Mouse (Mus musculus) thymus, postnatal 10 days (tissue): ENCODE results near the gene Syt8.
A peak's percentile ranks its signal among the peaks of the same experiment; 100 is the strongest.

Experiments
- DNase-seq, 2 experiments: peaks; one replicate each; pipeline ENCODE4 v3.0.0; 2021; ENCODE audit warnings: low spot score in 2 of 2

Syt8 gene

DNA sequence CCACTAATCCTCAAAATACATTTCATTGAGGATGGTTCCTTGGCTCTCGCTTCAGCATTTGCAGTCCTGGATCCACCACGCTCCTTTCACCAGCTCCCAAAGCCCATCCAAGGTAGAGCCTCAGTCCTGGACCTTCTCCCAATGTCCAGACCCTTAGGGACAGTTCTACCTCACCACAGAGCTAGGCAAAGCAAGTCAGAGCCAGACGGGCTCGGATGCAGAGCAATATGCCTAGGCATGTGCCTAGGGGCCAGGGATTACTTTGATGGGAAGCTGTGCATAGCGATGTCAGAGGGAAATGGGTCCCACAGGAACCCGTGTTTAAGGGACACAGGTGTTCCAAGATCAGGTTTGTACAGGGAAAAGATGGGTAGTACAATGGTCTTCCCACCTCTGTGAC is 10.7 kb downstream of the Syt8 start:
- DNase-seq = no peak

GRCm38 (mm10) chr7:142446264-142446663 is 11.6 kb downstream of the Syt8 start:
- no peak for DNase-seq

- DNase-seq = no peak
Measured at GRCm38 (mm10) chr7:142449038-142449617, 14.5 kb downstream of the Syt8 start.

DNA sequence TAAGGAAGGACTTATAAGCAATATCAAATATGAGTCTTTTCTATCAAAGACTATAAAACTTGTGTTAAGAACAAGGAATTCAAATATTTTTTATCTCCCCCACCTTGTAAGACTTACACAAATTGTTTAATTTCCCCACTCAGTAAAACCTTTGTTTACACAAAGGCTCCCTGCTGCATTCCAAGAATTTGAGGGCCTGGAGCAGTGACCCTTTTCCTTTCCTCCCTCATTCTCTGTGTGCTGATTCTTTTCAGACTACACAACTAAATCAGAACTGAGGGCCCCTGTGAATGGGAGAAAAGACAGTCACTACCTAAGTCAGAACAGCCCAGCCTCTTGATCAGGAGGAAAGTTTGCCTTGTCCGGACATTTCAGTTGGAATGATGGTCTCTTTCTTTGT is 20.1 kb downstream of the Syt8 start:
- no peak for DNase-seq

DNA sequence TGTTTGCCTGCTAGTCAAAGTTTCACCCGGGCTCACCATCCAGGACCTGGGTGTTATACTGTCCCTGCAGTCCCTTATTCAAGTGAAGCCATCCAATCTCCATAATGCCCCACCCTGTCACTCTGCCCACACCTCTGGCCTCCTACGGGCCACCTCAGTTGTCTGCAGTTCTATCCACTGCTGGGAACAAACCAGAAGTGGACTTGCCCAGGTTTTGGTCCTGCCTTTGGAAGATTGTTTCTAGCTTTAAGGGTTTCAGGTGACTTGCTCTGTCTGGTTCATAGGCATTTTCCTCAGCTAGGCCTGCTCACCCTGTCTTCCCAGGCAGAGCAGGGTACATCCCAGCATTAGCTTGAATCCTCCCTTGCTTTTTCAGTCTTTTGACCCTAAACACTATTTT is 20.6 kb downstream of the Syt8 start:
- DNase-seq = no peak

DNA sequence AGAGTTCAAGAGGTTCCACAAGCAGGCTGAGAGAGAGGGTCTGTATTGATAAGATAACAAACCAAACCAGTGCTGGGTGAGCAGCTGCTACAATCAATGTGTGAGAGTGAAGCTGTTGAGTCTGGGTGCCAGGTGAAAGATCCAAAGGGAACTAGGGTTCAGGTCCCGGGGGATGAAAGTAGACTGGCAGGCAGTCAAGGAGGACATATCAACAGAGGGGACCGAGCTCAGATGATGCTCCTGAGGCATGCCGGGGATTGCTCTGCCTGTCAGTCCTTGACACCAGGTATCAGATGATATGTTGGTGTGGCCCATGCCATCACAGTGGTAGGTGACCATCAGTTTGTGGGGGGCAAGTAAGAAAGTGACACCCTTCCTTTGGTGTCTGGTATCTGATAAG is 22.2 kb downstream of the Syt8 start:
- DNase-seq = no peak

- peak; percentile 67 to 70 for DNase-seq
Measured at GRCm38 (mm10) chr7:142457227-142457811, 22.7 kb downstream of the Syt8 start.

DNA sequence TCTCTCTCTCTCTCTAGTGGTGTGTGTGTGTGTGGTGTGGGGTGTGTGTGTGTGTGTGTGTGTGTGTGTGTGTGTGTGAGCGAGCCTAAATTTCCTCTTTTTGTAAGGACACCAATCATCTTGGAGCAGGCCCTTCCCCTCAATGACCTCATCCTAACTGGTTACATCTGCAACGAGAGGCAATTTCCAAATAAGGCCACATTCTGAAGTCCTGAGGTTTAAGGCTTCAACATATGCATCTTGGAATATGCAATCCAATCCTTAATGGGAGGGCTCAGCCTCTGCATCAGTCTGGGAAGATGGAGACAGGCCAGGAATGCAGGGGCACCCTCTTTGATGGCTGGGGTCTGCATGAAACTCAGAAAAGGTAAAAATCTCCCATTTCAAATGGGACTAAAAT is 23.4 kb downstream of the Syt8 start:
- DNase-seq = no peak

GRCm38 (mm10) chr7:142458676-142459298 is 24.1 kb downstream of the Syt8 start:
- no peak for DNase-seq

DNA sequence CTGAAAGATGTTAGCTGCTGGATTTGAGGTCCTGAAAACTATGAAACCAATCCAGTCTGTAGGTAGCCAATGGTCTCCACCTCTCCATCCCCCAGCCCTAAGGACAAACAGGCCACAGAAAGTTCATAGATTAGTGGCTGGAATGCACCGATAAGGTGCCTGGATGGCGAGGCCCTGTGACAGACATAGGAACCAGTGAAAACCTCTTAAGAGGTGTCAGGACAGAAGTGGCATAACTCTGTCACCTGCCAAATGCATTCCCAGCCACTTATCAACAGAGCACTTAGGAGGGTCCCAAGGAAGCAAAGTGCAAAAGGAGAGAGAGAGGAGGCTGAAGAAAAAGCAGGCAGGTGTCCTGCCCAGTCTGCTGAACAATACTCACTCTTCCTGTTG is 24.6 kb downstream of the Syt8 start:
- no peak for DNase-seq

DNA sequence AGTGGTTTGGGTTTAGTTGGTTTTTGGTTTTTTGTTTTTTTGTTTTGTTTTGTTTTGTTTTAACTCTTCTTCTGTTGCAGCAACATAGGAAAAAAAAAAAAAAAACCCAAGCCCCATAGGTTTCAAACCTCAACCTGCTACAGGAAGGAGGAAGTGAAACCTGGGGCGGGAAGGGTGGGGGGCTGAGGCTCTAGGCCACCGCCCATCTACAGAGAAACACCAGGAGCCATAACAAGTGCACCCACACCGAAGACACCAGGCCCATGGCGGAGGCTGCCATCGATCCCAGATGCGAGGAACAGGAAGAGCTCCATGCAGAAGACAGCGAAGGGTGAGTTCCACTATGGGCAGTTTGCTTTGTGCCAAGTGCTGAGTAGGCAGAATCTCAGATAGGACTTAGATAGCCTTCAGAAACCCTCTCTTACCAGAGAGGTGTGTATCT is 26.0 kb downstream of the Syt8 start, which contains the start of gene Lsp1:
Gene Lsp1, plus strand, starts transcription at position 174 of the 442 bp plus-strand sequence.
- DNase-seq = no peak

GRCm38 (mm10) chr7:142461446-142461845 is 26.8 kb downstream of the Syt8 start:
- peak in 1 of 2 experiments; percentile 53 for DNase-seq

- DNase-seq = peak in 1 of 2 experiments; percentile 35
Measured at GRCm38 (mm10) chr7:142462190-142462589, 27.5 kb downstream of the Syt8 start.

- DNase-seq = peak in 1 of 2 experiments; percentile 35
Measured at GRCm38 (mm10) chr7:142462594-142463078, 28.0 kb downstream of the Syt8 start.

GRCm38 (mm10) chr7:142470171-142470691 is 35.6 kb downstream of the Syt8 start:
- DNase-seq = no peak

GRCm38 (mm10) chr7:142470808-142471413 is 36.3 kb downstream of the Syt8 start:
- no peak for DNase-seq

GRCm38 (mm10) chr7:142471414-142471861 is 36.8 kb downstream of the Syt8 start:
- no peak for DNase-seq

DNA sequence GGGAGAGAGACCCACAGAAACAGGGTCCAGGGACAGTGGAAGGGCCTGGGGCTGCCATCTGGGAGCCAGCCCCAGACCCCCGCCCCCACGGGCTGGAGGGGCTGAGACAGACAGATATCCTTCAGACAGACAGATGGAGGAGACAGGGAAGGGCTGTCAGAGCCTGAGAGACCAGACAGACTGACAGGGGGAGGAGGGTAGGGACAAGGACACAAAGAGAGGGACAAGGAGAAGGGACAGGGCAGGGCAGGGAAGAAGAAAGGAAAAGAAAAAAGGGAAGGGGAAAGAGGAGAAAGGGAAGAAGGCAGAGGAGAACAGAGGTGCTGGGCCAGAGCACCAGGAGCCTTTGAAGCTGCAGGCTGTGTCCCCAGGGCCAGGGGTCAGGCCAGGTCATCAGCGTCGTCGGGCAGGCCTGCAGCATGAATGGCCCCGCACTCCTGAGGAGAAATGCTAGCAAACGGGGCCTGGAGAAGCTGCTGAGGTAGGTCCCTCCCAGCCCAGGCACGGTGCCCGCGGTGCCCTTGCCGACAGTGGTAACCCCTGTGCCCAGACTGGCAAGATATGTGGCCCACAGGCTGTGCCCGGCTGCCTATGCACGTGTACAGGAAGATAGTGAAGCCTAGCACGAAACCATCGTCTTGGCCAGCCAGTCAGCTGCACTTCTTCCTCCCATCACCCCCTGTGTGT is 37.4 kb downstream of the Syt8 start:
- DNase-seq = no peak

DNA sequence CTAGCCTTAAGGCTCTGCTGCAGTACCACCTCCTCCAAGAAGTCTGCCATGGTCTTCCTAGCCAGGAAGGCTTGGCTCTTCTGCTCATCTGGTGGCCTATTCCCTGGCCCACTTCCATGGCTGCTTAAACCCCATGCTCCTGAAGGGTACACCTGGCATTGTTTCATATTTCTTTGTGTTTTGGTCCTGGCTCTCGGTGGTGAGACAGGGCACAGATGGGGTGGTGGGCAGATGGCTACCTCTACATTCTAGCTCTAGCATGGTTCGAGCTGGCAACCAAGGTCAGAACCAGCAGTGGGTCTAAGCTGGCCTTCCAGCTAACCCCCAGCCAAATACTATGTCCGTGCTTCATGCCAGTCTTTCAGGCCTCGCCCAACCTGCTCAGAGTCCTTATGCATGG is 38.3 kb downstream of the Syt8 start:
- no peak for DNase-seq

DNA sequence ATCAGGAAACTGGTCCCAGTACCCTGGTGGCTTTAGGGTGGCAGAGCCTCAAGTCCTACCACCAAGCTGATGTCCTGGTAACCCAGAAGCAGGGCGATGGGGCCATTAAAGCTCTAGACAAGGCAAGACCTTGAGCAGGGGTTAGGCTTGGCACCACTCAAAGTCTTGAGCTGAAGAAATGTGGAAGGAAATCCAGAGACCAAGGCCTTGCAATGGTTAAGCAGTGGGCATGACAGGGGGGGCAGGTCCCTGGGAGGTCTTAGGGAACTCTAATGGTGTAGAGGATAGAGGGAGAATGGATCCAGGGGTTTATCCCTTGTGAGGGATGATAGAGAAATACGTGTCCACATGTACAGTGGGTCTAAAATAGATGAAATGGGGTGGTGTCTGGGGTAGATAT is 38.8 kb downstream of the Syt8 start:
- no peak for DNase-seq

- DNase-seq = no peak
Measured at GRCm38 (mm10) chr7:142474799-142475198, 40.1 kb downstream of the Syt8 start.

DNA sequence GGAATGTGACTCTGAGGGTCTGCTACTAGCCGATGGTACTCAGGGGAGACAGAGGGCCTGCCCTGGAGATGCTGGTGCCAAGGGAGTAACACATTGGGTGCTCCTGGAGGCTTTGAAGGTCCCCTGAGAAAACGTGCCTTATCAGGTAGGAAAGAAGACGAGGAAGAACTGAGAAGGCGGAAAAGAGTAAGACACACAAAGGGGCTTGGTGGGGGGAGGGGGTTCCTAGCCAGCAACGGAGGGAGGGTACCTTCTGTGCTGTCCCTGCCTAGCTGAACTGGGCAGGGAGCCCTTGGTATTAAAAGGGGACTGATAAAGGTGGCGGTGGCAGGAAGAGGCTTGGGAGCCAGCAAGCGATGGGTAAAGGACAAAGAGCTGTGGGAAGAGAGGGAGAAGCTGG is 41.0 kb downstream of the Syt8 start:
- DNase-seq = no peak
